Mouse (Mus musculus) CH12.LX (cell line): ENCODE data around the gene Col25a1. TPM values are rescaled to one million over a fixed set of nuclear protein-coding genes. Genes with fewer than 3 reads are reported as not detected.

Experiments
- DNase-seq: peaks from one replicate; pipeline ENCODE4 v3.0.0-alpha.2; 2013; ENCODE audit errors: extremely low read depth
- H3K27ac ChIP-seq: 2 replicates; pipeline ENCODE4 v1.5.1; 2012; ENCODE audit warnings: low read depth, mild to moderate bottlenecking, control low read depth, moderate library complexity; ENCODE audit not compliant: insufficient read depth
- H3K27me3 ChIP-seq: replicated peaks from 2 replicates; pipeline ENCODE3; 2012; ENCODE audit warnings: inconsistent platforms
- H3K36me3 ChIP-seq, 2 experiments: replicated peaks in 1 of 2; 2 replicates each; pipeline versions ENCODE3 to v1.6.1; 2012; ENCODE audit warnings: inconsistent platforms in 1 of 2, low read length in 1 of 2, mild to moderate bottlenecking in 1 of 2, mixed read lengths in 1 of 2, moderate library complexity in 1 of 2; ENCODE audit not compliant: control insufficient read depth in 1 of 2, insufficient read depth in 1 of 2
- H3K4me1 ChIP-seq, 2 experiments: 2 replicates each; pipeline ENCODE4 v1.6.1; 2012; ENCODE audit warnings: inconsistent platforms in 1 of 2, moderate library complexity in 1 of 2; ENCODE audit not compliant: insufficient read depth in 2 of 2, control insufficient read depth in 1 of 2
- H3K4me2 ChIP-seq: 2 replicates; pipeline ENCODE4 v1.6.1; 2012; ENCODE audit warnings: low read depth, mild to moderate bottlenecking, control low read depth; ENCODE audit not compliant: poor library complexity, insufficient read depth, severe bottlenecking
- H3K4me3 ChIP-seq, 3 experiments: fragments of 150-350 bp in 1 of 3; sonication (generic) in 1 of 3; replicated peaks in 1 of 3; 2 replicates each; pipeline versions ENCODE3 to v1.5.1; 2011 to 2012; ENCODE audit warnings: low read depth in 2 of 3, low read length in 2 of 3, mild to moderate bottlenecking in 2 of 3, moderate library complexity in 2 of 3, control low read depth in 1 of 3, improper control_type of control experiment in 1 of 3, inconsistent platforms in 1 of 3, mixed read lengths in 1 of 3; ENCODE audit not compliant: poor library complexity in 1 of 3
- H3K79me2 ChIP-seq: replicated peaks from 2 replicates; pipeline ENCODE4 v1.6.1; 2012; ENCODE audit warnings: mild to moderate bottlenecking, moderate library complexity; ENCODE audit not compliant: control insufficient read depth, poor library complexity, insufficient read depth, severe bottlenecking; ENCODE audit errors: extremely low read depth
- H3K9ac ChIP-seq: 2 replicates; pipeline ENCODE4 v1.6.1; 2012; ENCODE audit warnings: low read depth, mild to moderate bottlenecking, control low read depth, moderate library complexity; ENCODE audit not compliant: insufficient read depth
- H3K9me3 ChIP-seq: replicated peaks from 2 replicates; pipeline ENCODE3; 2012; ENCODE audit warnings: low read length, inconsistent platforms, mixed read lengths
- CHD1 ChIP-seq: IDR thresholded peaks from 2 replicates; pipeline ENCODE4 v1.6.1; 2012; ENCODE audit warnings: low read depth, low read length, improper control_type of control experiment, inconsistent platforms
- ELF1 ChIP-seq: IDR thresholded peaks from 2 replicates; pipeline ENCODE4 v1.6.1; 2014; ENCODE audit warnings: low read depth, mild to moderate bottlenecking, inconsistent platforms, low read length, improper control_type of control experiment
- EP300 ChIP-seq: IDR thresholded peaks from 2 replicates; pipeline ENCODE4 v1.6.1; 2011; ENCODE audit warnings: low read length, improper control_type of control experiment
- GABPA ChIP-seq: IDR thresholded peaks from 2 replicates; pipeline ENCODE4 v1.6.1; 2012; ENCODE audit warnings: low read depth, low read length, improper control_type of control experiment, inconsistent platforms; ENCODE audit not compliant: insufficient replicate concordance
- KAT2A ChIP-seq: IDR thresholded peaks from 2 replicates; pipeline ENCODE4 v1.6.1; 2012; ENCODE audit warnings: low read length, improper control_type of control experiment, inconsistent platforms; ENCODE audit not compliant: insufficient replicate concordance
- MAX ChIP-seq: IDR thresholded peaks from 2 replicates; pipeline ENCODE4 v1.6.1; 2011; ENCODE audit warnings: low read length, improper control_type of control experiment
- MEF2A ChIP-seq: IDR thresholded peaks from 2 replicates; pipeline ENCODE4 v1.6.1; 2014; ENCODE audit warnings: low read depth, mild to moderate bottlenecking, inconsistent platforms, low read length, improper control_type of control experiment, borderline replicate concordance
- NELFE ChIP-seq: IDR thresholded peaks from 2 replicates; pipeline ENCODE4 v1.6.1; 2011; ENCODE audit warnings: low read depth, low read length, improper control_type of control experiment
- NRF1 ChIP-seq: IDR thresholded peaks from 2 replicates; pipeline ENCODE4 v1.6.1; 2014; ENCODE audit warnings: low read depth, mild to moderate bottlenecking, inconsistent platforms, low read length, improper control_type of control experiment, moderate library complexity
- PAX5 ChIP-seq: IDR thresholded peaks from 2 replicates; pipeline ENCODE4 v1.6.1; 2012; ENCODE audit warnings: low read length, inconsistent platforms, mixed read lengths
- POLR2A ChIP-seq: IDR thresholded peaks from 2 replicates; pipeline ENCODE4 v1.6.1; 2011; ENCODE audit warnings: low read depth, mild to moderate bottlenecking, improper control_type of control experiment, low read length
- RAD21 ChIP-seq: IDR thresholded peaks from 2 replicates; pipeline ENCODE4 v1.6.1; 2011; ENCODE audit warnings: low read depth, mild to moderate bottlenecking, low read length, improper control_type of control experiment, moderate library complexity
- RCOR1 ChIP-seq: conservative IDR thresholded peaks from 2 replicates; pipeline ENCODE4 v1.6.1; 2012; ENCODE audit warnings: low read depth, mild to moderate bottlenecking, inconsistent platforms, low read length, improper control_type of control experiment
- SIN3A ChIP-seq: IDR thresholded peaks from 2 replicates; pipeline ENCODE4 v1.6.1; 2012; ENCODE audit warnings: low read length, improper control_type of control experiment, inconsistent platforms
- TCF12 ChIP-seq: IDR thresholded peaks from 2 replicates; pipeline ENCODE4 v1.6.1; 2014; ENCODE audit warnings: low read depth, mild to moderate bottlenecking, inconsistent platforms, low read length, improper control_type of control experiment
- UBTF ChIP-seq: IDR thresholded peaks from 2 replicates; pipeline ENCODE4 v1.6.1; 2012; ENCODE audit warnings: low read depth, mild to moderate bottlenecking, inconsistent platforms, low read length, improper control_type of control experiment, moderate library complexity
- USF1 ChIP-seq: IDR thresholded peaks from 2 replicates; pipeline ENCODE4 v1.6.1; 2014; ENCODE audit warnings: low read depth, mild to moderate bottlenecking, inconsistent platforms, low read length, improper control_type of control experiment
- USF2 ChIP-seq: conservative IDR thresholded peaks from 2 replicates; pipeline ENCODE4 v1.6.1; 2011; ENCODE audit warnings: low read depth, low read length, improper control_type of control experiment
- ZKSCAN1 ChIP-seq: IDR thresholded peaks from 2 replicates; pipeline ENCODE4 v1.6.1; 2012; ENCODE audit warnings: low read depth, inconsistent platforms, low read length, improper control_type of control experiment, borderline replicate concordance
- ZNF384 ChIP-seq: IDR thresholded peaks from 2 replicates; pipeline ENCODE4 v1.6.1; 2012; ENCODE audit warnings: low read depth, low read length, improper control_type of control experiment, inconsistent platforms
- dilution Hi-C: fragments of 300-500 bp; cut with MboI; formaldehyde crosslinking; loops from 2 replicates; pipeline ENCODE4 v1.14.3; 2020; ENCODE audit warnings: low sequenced_read_pairs; ENCODE audit not compliant: extremely low pct_unique_long_range_greater_than_20kb, extremely low pct_ligation_motif_present
- in situ Hi-C: fragments of 300-500 bp; cut with MboI; formaldehyde crosslinking; loops from 3 replicates; pipeline ENCODE4 v1.14.3; 2019; ENCODE audit warnings: low sequenced_read_pairs, low pct_ligation_motif_present, low pct_unique_long_range_greater_than_20kb, mixed read lengths
- polyA plus RNA-seq: library from polyadenylated mRNA; unstranded; fragments of >175 nt; gene quantifications from 2 replicates; pipeline ENCODE4 v1.2.1, GENCODE M21; 2012; ENCODE audit warnings: low read depth; ENCODE audit not compliant: insufficient read length
- total RNA-seq, 2 experiments: library from RNA; depleted of rRNA; stranded (reverse); fragments of 300-350 nt in 1 of 2; fragments of >200 nt in 1 of 2; gene quantifications; 2 replicates each; pipeline ENCODE4 v1.2.3; 2012 to 2014

Col25a1 gene
- total and polyA plus RNA-seq, 3 experiments: not detected

DNA sequence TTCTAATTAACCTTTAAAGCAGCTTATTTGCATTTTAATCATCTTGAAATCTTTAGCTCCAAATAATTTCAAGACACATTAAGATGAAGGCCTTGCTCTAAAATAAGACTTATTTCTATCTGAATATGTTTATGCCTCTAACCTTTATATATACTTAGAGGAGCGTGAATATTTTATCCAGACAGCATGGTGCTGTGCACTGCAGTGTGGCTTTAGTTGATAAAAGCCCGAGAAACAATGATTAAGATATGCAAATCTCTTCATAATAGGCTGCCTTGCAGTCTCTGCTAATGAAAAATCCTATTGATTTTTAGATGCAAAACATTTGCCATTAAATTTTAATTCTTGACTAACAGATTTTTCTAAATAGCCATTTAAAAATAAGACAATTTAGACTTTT is 156.8 kb downstream of the Col25a1 start:
- TF ChIP-seq USF1: no peak
- TF ChIP-seq, all 38 proteins: peak for 0
- dilution Hi-C loops: no loop called here
- H3K9me3 ChIP-seq: no peaks in the 10 kb centered on the region

DNA sequence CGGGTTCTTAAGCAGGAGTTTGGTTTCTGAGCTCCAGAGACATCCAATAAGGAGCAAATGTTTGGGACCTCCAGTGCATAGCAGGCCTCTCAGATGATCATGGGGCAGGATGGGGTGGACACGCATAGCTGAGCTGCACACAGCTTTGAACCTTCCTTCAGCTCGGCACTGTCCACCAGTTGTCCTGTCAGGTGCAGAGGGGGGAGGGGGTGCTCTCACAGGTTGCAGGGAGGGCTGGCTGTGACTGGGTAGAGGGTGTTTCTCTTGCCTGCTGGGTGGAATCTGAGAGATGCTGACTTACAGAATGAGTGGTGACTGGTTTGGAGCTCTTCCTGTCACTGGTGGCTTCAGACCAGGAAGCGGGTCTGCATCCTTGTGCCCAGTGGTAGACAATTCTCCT is 157.5 kb downstream of the Col25a1 start:
- dilution Hi-C loops (no loop called here), in situ Hi-C loops (no loop called here)
- no peaks in the 10 kb centered on the region for H3K27me3 ChIP-seq
- H3K4me3 ChIP-seq: no peak overlapping the region
- H3K79me2 ChIP-seq: no peaks in the 10 kb centered on the region
- TF ChIP-seq UBTF (no peak), NELFE (no peak), RAD21 (no peak), NRF1 (no peak), POLR2A (no peak), GABPA (no peak), TCF12 (no peak), KAT2A (no peak), CHD1 (no peak), MAX (no peak), SIN3A (no peak), USF2 (no peak)
- DNase-seq: no peak
- H3K9ac ChIP-seq: no peak overlapping the region
- H3K27ac ChIP-seq: no peak overlapping the region
- H3K4me1 ChIP-seq: 0 out of 4 replicates have a peak, but pooled peaks cover 0 to 3% of the 10 kb centered on the region in 2 experiments
- H3K4me2 ChIP-seq: no peak overlapping the region
- H3K9me3 ChIP-seq: no peaks in the 10 kb centered on the region
- H3K36me3 ChIP-seq: no peaks in the 10 kb centered on the region

More for the DNA sequence above, 156.8 kb downstream of the Col25a1 start:
- Histone ChIP-seq H3K36me3 (no peaks in the 10 kb centered on the region), H3K79me2 (no peaks in the 10 kb centered on the region), H3K4me1 (peaks cover 1 to 3% of the 10 kb centered on the region in 2 experiments; a peak in 2 of 4 replicates), H3K27ac (no peak overlapping the region), H3K4me2 (no peak overlapping the region), H3K27me3 (no peaks in the 10 kb centered on the region), H3K4me3 (no peak overlapping the region), H3K9ac (no peak overlapping the region)
- no peak for DNase-seq
- in situ Hi-C loops: no loop called here

DNA sequence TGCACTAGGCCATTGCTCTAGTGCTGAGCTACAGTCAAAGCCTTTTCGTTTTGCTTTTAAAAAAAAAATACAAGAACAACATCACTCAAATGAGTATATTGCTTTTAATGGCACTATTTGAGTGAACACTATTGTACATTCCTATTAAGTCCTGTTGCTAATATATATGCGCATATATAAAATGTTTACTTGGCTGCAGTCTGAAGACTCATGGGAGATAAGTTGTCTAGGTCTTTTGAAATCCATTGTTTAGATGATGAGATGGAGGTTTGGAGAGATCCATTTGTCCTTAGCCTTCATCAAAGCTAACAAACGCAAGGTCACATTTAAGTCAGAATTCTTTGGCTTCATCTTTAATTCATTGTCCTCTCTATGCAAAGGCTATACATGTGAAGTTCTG is 157.9 kb downstream of the Col25a1 start:
- dilution Hi-C loops: no loop called here
- DNase-seq: no peak
- Histone ChIP-seq H3K79me2 (no peaks in the 10 kb centered on the region), H3K27ac (no peak overlapping the region), H3K9ac (no peak overlapping the region), H3K4me1 (0 out of 4 replicates have a peak, but pooled peaks cover 0 to 3% of the 10 kb centered on the region in 2 experiments), H3K4me3 (no peak overlapping the region), H3K36me3 (no peaks in the 10 kb centered on the region), H3K4me2 (no peak overlapping the region), H3K27me3 (no peaks in the 10 kb centered on the region), H3K9me3 (no peaks in the 10 kb centered on the region)
- no peak for TF ChIP-seq USF1
- no peak for TF ChIP-seq KAT2A
- TF ChIP-seq TCF12: no peak
- no peak for TF ChIP-seq ELF1
- TF ChIP-seq UBTF: no peak
- TF ChIP-seq PAX5: no peak
- no peak for TF ChIP-seq RCOR1
- no peak for TF ChIP-seq ZKSCAN1
- no peak for TF ChIP-seq ZNF384
- no peak for TF ChIP-seq EP300
- TF ChIP-seq MEF2A: no peak
- in situ Hi-C loops: no loop called here
